Mouse (Mus musculus) small intestine, adult 2 months (tissue): ENCODE measurements around the gene Pithd1. TPM values are rescaled to one million over a fixed set of nuclear protein-coding genes. Genes with fewer than 3 reads are reported as not detected.

ENCODE experiments used
- H3K27ac ChIP-seq: fragments of 200-500 bp; 2 replicates; pipeline ENCODE4 v1.5.1; 2012; ENCODE audit warnings: low read depth, low read length, control low read depth, inconsistent platforms; ENCODE audit not compliant: insufficient read depth
- H3K27me3 ChIP-seq: fragments of 200-500 bp; 2 replicates; pipeline ENCODE4 v1.6.1; 2012; ENCODE audit warnings: mild to moderate bottlenecking, moderate library complexity, low read length, inconsistent platforms; ENCODE audit not compliant: control insufficient read depth, insufficient read depth
- H3K36me3 ChIP-seq: fragments of 200-500 bp; 2 replicates; pipeline ENCODE4 v1.6.1; 2012; ENCODE audit warnings: mild to moderate bottlenecking, low read length, control low read depth, inconsistent platforms; ENCODE audit not compliant: control insufficient read depth, insufficient read depth
- H3K4me1 ChIP-seq: fragments of 200-500 bp; 2 replicates; pipeline ENCODE4 v1.6.1; 2012; ENCODE audit warnings: low read length, inconsistent platforms, mixed read lengths; ENCODE audit not compliant: control insufficient read depth, insufficient read depth, insufficient read length
- H3K4me3 ChIP-seq: fragments of 200-500 bp; 2 replicates; pipeline ENCODE4 v1.5.1; 2012; ENCODE audit warnings: low read depth, mild to moderate bottlenecking, control low read depth, inconsistent platforms, low read length, moderate library complexity
- CTCF ChIP-seq: fragments of 200-500 bp; IDR thresholded peaks from 2 replicates; pipeline ENCODE4 v1.5.1; 2012; ENCODE audit warnings: low read depth, mild to moderate bottlenecking, control low read depth, inconsistent platforms, low read length, moderate library complexity, mixed read lengths; ENCODE audit not compliant: insufficient replicate concordance, insufficient read length; ENCODE audit errors: extremely low read depth
- POLR2A ChIP-seq: fragments of 200-500 bp; IDR thresholded peaks from 2 replicates; pipeline ENCODE4 v1.6.1; 2012; ENCODE audit warnings: low read depth, mild to moderate bottlenecking, control low read depth, inconsistent platforms, low read length, moderate library complexity
- WGBS: fragments of 180-500 bp; shearing (Covaris S2); methylation state at CpG from one replicate; pipeline ENCODE4 v1.1.7; 2018; 5-methylcytosine and 5-hydroxymethylcytosine counted together
- polyA plus RNA-seq: library from polyadenylated mRNA; depleted of rRNA; stranded (reverse); fragments of >200 nt; gene quantifications from 2 replicates; pipeline ENCODE4 v1.2.3, GENCODE M21; 2012; rRNA removed

The Pithd1 gene
- 32.2 and 60.0 TPM in 2 replicates for polyA plus RNA-seq

DNA sequence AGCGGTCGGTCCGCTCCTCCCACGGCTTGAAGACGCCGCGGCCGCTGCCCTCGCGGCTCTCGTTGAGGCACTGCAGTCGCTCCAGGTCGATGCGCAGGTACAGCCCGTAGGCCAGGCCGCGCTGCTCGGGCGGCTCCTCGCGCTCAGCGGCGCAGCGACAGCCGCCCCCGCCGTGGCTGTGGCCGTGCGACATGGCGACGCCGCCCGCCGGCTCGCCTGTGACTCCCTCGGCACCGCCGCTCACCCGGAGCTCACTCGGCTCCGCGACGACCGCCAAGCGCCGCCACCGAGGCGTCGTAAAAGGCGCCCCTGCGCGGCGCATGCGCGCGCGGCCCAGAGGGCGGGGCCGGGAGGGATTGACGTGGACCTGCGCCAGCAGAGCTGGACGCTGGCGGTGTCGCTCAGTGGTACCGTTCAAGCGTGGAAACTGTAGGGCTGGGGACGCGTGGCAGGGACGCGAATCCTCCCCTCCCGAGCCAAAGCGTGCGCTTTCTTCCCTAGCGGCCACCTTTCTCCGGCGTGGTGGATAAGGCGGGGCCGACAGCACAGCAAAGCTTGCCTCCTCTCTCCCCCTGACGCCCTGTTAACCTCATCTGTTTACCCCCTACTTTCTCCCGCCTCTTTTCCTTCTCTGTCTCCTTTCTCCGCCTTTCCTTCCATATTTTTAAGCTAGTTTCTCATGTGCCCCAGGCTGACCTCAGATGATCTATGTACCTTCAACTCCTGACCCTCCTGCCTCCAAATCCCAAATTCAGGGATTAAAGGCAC, at the start of gene Pithd1:
Pithd1 (minus strand) TSS at position 322 of the 768 bp plus-strand sequence.
- no peak for TF ChIP-seq CTCF
- TF ChIP-seq POLR2A = peak; percentile 85
- Histone ChIP-seq H3K27ac (peak within 1 kb of the TSS; percentile 72), H3K4me1 (peaks cover 8% of the 10 kb centered on the region; the same call in 1 of the 2 replicates), H3K4me3 (peak within 1 kb of the TSS; percentile 83), H3K27me3 (no peaks in the 10 kb centered on the region), H3K36me3 (peaks cover 12% of the 10 kb centered on the region)
- under 1% methylated on average over 81 of the region's 81 CpGs for WGBS

DNA sequence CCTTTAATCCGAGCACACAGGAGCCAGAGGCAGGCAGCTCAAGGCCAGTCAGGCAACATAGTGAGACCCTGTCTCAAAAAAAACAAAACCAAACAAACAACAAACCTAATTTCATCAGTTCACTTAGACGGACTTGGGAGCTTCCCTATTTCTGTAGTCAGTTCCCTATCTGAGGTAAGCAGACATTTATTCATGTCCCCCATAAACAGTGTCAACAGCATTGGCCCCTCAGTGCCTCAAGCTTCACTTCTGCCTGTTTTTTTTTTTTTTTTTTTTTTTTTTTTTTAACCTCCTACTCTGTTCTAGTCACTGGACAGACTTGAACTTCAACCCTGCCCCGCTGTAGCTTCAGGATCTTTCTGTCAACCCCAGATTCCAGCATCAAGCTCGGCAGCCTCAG, 48.0 kb upstream of the Pithd1 start:
- Histone ChIP-seq H3K4me1 (no peaks in the 10 kb centered on the region; the same call in none of the 2 replicates), H3K27ac (0 out of 2 replicates have a peak overlapping the region, but pooled peaks have one; percentile 43), H3K36me3 (no peaks in the 10 kb centered on the region), H3K4me3 (no peak overlapping the region), H3K27me3 (no peaks in the 10 kb centered on the region)
- 52% methylated on average over 4 of the region's 4 CpGs for WGBS
- TF ChIP-seq POLR2A (no peak), CTCF (no peak)

DNA sequence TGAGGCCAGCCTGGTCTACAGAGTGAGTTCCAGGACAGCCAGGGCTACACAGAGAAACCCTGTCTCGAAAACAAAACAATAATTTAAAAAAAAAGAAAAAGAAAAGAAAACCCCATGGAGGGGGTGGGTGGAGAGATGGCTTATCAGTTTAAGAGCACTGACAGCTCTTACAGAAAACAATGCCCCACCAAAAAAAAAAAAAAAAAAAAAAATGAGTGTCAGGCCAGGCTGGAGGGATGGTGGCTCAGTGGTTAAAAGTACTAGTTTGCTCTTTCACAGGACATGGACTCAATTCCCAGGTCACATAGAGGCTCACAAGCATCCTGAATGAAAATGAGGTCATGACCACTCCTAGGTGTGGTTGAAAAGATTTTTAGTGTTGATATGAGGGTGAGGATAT, 46.2 kb upstream of the Pithd1 start:
- H3K36me3 ChIP-seq = no peaks in the 10 kb centered on the region
- TF ChIP-seq POLR2A = no peak
- no peak for TF ChIP-seq CTCF
- H3K27ac ChIP-seq = no peak overlapping the region
- H3K4me3 ChIP-seq = no peak overlapping the region
- 81% methylated on average over 1 of the region's 1 CpGs for WGBS
- H3K4me1 ChIP-seq = no peaks in the 10 kb centered on the region; the same call in none of the 2 replicates
- no peaks in the 10 kb centered on the region for H3K27me3 ChIP-seq

DNA sequence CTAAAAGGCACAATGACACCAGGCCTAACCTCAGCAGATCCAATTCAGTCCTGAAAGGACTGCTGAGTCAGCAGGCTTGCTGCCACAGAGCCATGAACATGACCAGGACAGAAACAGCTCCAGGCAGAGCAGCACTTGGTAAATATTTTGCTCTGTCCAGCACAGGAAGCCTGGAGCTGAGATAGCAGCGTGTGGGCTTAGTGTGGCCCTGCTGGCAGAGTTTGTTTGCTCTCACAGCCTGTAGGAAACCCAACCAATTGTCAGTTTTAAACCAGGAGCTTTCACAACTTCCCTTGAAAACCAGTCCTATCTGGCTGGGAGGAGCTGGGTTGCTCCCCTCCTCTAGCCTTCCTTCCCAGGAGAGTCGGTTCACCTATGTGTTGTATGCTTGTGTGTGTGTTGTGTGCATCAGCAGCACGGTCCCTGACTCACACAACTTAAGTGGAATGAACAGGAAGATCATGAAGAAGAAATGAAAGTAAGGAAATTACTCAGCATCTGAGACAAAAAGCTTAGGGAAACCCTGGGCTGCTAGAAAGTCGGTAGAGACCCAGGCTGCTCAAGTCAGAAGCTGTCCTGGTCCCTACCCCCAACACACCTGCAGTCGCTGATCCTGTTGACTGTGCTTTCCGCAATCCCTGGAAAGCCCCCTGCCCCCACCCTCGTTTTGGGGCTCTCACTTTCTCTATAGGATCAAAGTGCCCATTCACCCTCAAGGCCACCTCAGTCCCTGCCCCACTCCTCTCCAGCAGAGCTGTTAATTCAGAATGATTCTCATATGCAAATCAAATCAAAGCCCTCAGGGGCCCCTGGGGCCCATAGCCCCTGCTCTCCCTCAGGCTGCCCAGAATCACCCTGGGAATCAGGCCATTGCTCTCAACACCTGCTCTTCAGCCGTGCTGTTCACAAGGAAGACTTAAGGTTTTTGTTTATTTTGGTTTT, 44.2 kb upstream of the Pithd1 start:
- no peaks in the 10 kb centered on the region for H3K36me3 ChIP-seq
- H3K27me3 ChIP-seq = no peaks in the 10 kb centered on the region
- H3K27ac ChIP-seq = peak overlapping the region; percentile 30
- 13% methylated on average over 8 of the region's 8 CpGs for WGBS
- no peak overlapping the region for H3K4me3 ChIP-seq
- H3K4me1 ChIP-seq = no peaks in the 10 kb centered on the region; the same call in none of the 2 replicates
- TF ChIP-seq POLR2A = no peak
- no peak for TF ChIP-seq CTCF

GRCm38 (mm10) chr4:136028689-136029088, 41.6 kb upstream of the Pithd1 start:
- Histone ChIP-seq H3K36me3 (no peaks in the 10 kb centered on the region), H3K27me3 (no peaks in the 10 kb centered on the region), H3K4me3 (no peak overlapping the region), H3K4me1 (no peaks in the 10 kb centered on the region; the same call in 1 of the 2 replicates), H3K27ac (peak overlapping the region; percentile 46; the same call in 1 of the 2 replicates)
- TF ChIP-seq POLR2A (no peak), CTCF (no peak)
- WGBS = 68% methylated on average over 5 of the region's 5 CpGs

DNA sequence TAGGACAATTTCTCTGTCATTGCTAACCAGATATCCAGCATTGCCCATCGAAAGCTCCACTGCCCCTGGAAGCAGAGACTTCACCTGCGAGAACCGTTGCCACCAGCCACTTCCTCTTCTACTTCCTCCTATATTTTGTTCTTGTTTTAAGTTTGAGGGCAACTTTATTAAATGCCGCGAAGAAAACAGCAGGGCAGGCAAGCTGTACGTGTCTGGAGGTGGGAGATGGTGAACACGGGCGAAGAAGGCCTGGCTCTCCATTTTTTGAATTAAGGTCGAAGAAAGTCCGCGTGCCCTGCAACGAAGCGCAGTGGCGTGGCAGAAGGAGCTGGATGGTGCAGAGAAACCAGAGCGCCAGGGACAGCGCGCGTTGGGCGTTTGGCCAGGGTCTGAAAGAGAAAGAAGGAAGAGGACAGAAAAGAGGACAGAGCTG, 41.1 kb upstream of the Pithd1 start:
- Histone ChIP-seq H3K4me3 (peak overlapping the region; percentile 34), H3K27ac (peak overlapping the region; percentile 46), H3K4me1 (no peaks in the 10 kb centered on the region; the same call in 1 of the 2 replicates), H3K27me3 (no peaks in the 10 kb centered on the region), H3K36me3 (no peaks in the 10 kb centered on the region)
- WGBS = 78% methylated on average over 19 of the region's 19 CpGs
- no peak for TF ChIP-seq POLR2A
- no peak for TF ChIP-seq CTCF
